Mouse (Mus musculus): ENCODE measurements around the gene Acot6. TPM values are rescaled to one million over a fixed set of nuclear protein-coding genes. Genes with fewer than 3 reads are reported as not detected.

The Acot6 gene
- total and polyA plus RNA-seq, 3 experiments, result 3.2 to 3.3 TPM; not detected in 1

GRCm38 (mm10) chr12:84125892-84126291 is 25.4 kb downstream of the Acot6 start:
- Histone ChIP-seq H3K4me1 (ENCODE audit: control insufficient read depth in 1 of 2, insufficient read depth in 2 of 2, low read length in 2 of 2) (0 out of 4 replicates have a peak, but pooled peaks cover 0 to 7% of the 10 kb centered on the region in 2 experiments), H3K36me3 (ENCODE audit: control insufficient read depth in 1 of 2, insufficient read depth in 2 of 2, low read length in 2 of 2) (no peaks in the 10 kb centered on the region), H3K79me2 (ENCODE audit: control insufficient read depth, insufficient read depth, low read length, poor library complexity) (no peaks in the 10 kb centered on the region), H3K9ac (ENCODE audit: control insufficient read depth, low read depth, low read length, poor library complexity, severe bottlenecking) (no peak overlapping the region), H3K27me3 (ENCODE audit: control insufficient read depth in 1 of 2, insufficient read depth in 2 of 2, low read length in 2 of 2) (no peaks in the 10 kb centered on the region), H3K9me3 (replicated peaks; ENCODE audit: insufficient read depth, low read length) (no peaks in the 10 kb centered on the region), H3K27ac (ENCODE audit: control insufficient read depth, low read depth, low read length) (no peak overlapping the region), H3K4me3 (ENCODE audit: control insufficient read depth in 1 of 2, insufficient read depth in 1 of 2, low read depth in 2 of 2, low read length in 2 of 2) (no peak overlapping the region)
- DNase-seq (ENCODE audit: low read depth, low spot score), result no peak
- TF ChIP-seq USF2 (IDR thresholded peaks at IDR 0.05; ENCODE audit: borderline replicate concordance in 1 of 2, insufficient read depth in 1 of 2, low read depth in 1 of 2, low read length in 2 of 2), result no peak
- no peak for TF ChIP-seq KAT2A (conservative IDR thresholded peaks at IDR 0.05; ENCODE audit: low read depth, low read length)

DNA sequence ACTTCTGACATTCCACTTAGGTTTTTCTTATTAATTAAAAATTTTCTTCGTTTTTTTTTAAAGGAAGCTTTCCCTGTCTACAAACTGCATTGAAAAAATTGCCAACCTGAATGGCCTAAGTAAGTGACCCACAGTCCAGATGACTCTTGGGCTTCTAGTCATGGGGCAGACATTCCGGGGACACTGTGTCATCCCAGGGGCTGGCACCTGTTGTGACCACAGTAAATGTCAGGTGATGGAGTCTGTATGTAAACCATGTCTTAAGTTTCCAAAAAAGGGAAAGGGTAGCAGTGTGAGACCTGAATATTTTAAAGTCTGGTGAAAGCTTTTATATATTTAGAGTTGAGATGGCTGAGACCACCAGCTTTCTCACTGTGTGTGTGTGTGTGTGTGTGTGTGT is 26.4 kb downstream of the Acot6 start:
- no peak for DNase-seq (ENCODE audit: low read depth, low spot score)
- H3K27ac ChIP-seq (ENCODE audit: control insufficient read depth, low read depth, low read length), result no peak overlapping the region
- H3K79me2 ChIP-seq (ENCODE audit: control insufficient read depth, insufficient read depth, low read length, poor library complexity), result no peaks in the 10 kb centered on the region
- H3K27me3 ChIP-seq (ENCODE audit: control insufficient read depth in 1 of 2, insufficient read depth in 2 of 2, low read length in 2 of 2), result no peaks in the 10 kb centered on the region
- no peak overlapping the region for H3K4me3 ChIP-seq (ENCODE audit: control insufficient read depth in 1 of 2, insufficient read depth in 1 of 2, low read depth in 2 of 2, low read length in 2 of 2)
- H3K9ac ChIP-seq (ENCODE audit: control insufficient read depth, low read depth, low read length, poor library complexity, severe bottlenecking), result no peak overlapping the region
- 0 out of 4 replicates have a peak, but pooled peaks cover 0 to 7% of the 10 kb centered on the region in 2 experiments for H3K4me1 ChIP-seq (ENCODE audit: control insufficient read depth in 1 of 2, insufficient read depth in 2 of 2, low read length in 2 of 2)
- no peak for TF ChIP-seq MYC (IDR thresholded peaks at IDR 0.05; ENCODE audit: low read depth, low read length)
- no peak for TF ChIP-seq POLR2AphosphoS5 (IDR thresholded peaks at IDR 0.05; ENCODE audit: borderline replicate concordance, low read depth, low read length)
- no peak for TF ChIP-seq KAT2A (conservative IDR thresholded peaks at IDR 0.05; ENCODE audit: low read depth, low read length)
- no peak for TF ChIP-seq GABPA (IDR thresholded peaks at IDR 0.05; ENCODE audit: low read depth, low read length)
- TF ChIP-seq USF1 (IDR thresholded peaks at IDR 0.05; ENCODE audit: low read depth, low read length), result no peak
- no peaks in the 10 kb centered on the region for H3K36me3 ChIP-seq (ENCODE audit: control insufficient read depth in 1 of 2, insufficient read depth in 2 of 2, low read length in 2 of 2)
- H3K9me3 ChIP-seq (replicated peaks; ENCODE audit: insufficient read depth, low read length), result no peaks in the 10 kb centered on the region

- Histone ChIP-seq H3K79me2 (ENCODE audit: control insufficient read depth, insufficient read depth, low read length, poor library complexity) (no peaks in the 10 kb centered on the region), H3K36me3 (ENCODE audit: control insufficient read depth in 1 of 2, insufficient read depth in 2 of 2, low read length in 2 of 2) (no peaks in the 10 kb centered on the region), H3K4me1 (ENCODE audit: control insufficient read depth in 1 of 2, insufficient read depth in 2 of 2, low read length in 2 of 2) (0 out of 4 replicates have a peak, but pooled peaks cover 0 to 7% of the 10 kb centered on the region in 2 experiments)
Observed at GRCm38 (mm10) chr12:84128576-84128975, 28.1 kb downstream of the Acot6 start.

More at GRCm38 (mm10) chr12:84128576-84128975, 28.1 kb downstream of the Acot6 start:
- Histone ChIP-seq H3K4me3 (ENCODE audit: control insufficient read depth in 1 of 2, insufficient read depth in 1 of 2, low read depth in 2 of 2, low read length in 2 of 2) (no peak overlapping the region), H3K9me3 (replicated peaks; ENCODE audit: insufficient read depth, low read length) (no peaks in the 10 kb centered on the region), H3K27me3 (ENCODE audit: control insufficient read depth in 1 of 2, insufficient read depth in 2 of 2, low read length in 2 of 2) (no peaks in the 10 kb centered on the region), H3K9ac (ENCODE audit: control insufficient read depth, low read depth, low read length, poor library complexity, severe bottlenecking) (no peak overlapping the region), H3K27ac (ENCODE audit: control insufficient read depth, low read depth, low read length) (no peak overlapping the region)
- DNase-seq (ENCODE audit: low read depth, low spot score), result no peak
- TF ChIP-seq MAFK (IDR thresholded peaks at IDR 0.05; ENCODE audit: borderline replicate concordance, low read depth, low read length), result no peak
- TF ChIP-seq MYC (IDR thresholded peaks at IDR 0.05; ENCODE audit: low read depth, low read length), result no peak
- no peak for TF ChIP-seq HCFC1 (IDR thresholded peaks at IDR 0.05; ENCODE audit: low read depth, low read length)
- TF ChIP-seq NRF1 (IDR thresholded peaks at IDR 0.05; ENCODE audit: insufficient read depth, low read depth, low read length, poor library complexity, severe bottlenecking), result no peak
- TF ChIP-seq POLR2AphosphoS5 (IDR thresholded peaks at IDR 0.05; ENCODE audit: borderline replicate concordance, low read depth, low read length), result no peak
- no peak for TF ChIP-seq NELFE (IDR thresholded peaks at IDR 0.05; ENCODE audit: low read depth, low read length)
- TF ChIP-seq GATA1 (IDR thresholded peaks at IDR 0.05; ENCODE audit: low read depth, low read length), result no peak
- TF ChIP-seq USF2 (IDR thresholded peaks at IDR 0.05; ENCODE audit: borderline replicate concordance in 1 of 2, insufficient read depth in 1 of 2, low read depth in 1 of 2, low read length in 2 of 2), result no peak
